Mouse (Mus musculus): ENCODE measurements around the gene Asb4.
"Not testable (repeated sequence)": the region's sequence is repeated elsewhere in the genome, so short reads cannot be mapped to it uniquely, and the experiment has no call there.

DNA sequence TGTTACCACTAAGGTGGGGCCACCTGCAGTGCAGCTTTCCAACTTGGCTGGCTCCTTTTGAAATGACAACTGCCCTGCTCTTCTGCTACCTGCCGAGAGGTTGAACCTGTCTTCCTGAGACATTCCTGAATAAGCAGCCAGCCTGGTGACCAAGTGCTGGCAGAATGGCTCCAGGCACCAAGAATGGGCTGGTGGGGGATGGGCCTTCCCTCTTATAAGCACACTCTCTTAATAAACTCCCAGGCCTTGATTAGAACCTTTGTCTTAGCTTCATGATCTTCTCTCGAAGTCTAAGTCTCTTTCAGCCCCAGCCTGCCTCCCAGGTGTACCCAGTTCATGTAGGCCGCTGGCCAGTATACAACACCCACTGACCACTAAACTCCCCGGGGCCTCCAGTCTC lies 44.4 kb upstream of the Asb4 start:
- TF ChIP-seq CTCF, EP300 (IDR thresholded peaks at IDR 0.05; ENCODE audit: low read depth): not testable (repeated sequence)

Measured in liver, embryonic 14.5 days (tissue).